Mouse (Mus musculus): Measurements from ENCODE around the gene Hspb6. TPM values are rescaled to one million over a fixed set of nuclear protein-coding genes. Genes with fewer than 3 reads are reported as not detected.

The Hspb6 gene
- polyA plus RNA-seq, 1 experiment from 2014 or later = 141 TPM

DNA sequence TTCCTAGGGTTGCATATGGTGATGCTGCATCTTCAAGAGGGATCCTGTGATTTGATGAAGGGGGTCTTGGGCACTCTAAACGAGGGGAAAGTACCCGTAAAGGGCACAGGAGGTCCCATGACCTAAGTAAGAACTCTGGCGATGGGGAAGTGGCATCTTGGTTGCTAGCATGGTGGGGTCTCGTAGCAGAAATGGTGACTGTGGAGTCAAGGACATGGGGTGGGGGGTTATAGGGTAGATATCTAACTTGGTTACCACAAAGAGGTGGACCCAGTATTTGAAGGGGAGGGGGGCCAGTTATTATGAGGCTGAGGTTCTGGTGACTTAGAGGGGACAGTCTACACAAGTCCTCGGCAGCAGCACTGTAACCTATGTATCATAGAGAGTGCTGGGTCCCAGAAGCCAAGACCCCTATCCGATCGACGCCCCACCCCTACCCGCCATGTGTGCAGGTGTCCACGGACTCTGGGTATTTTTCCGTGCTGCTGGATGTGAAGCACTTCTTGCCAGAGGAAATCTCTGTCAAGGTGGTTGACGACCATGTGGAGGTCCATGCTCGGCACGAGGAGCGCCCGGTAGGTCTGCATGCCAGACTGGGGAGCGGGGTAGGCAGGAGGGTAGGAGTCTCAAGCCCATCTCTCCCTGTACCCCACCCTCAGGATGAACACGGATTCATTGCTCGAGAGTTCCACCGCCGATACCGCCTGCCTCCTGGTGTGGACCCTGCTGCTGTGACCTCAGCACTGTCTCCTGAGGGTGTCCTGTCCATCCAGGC, 2.0 kb downstream of the Hspb6 start:
- peak overlapping the region; percentile 67 to 73 for H3K4me3 ChIP-seq (ENCODE audit: control insufficient read depth in 1 of 2, insufficient read depth in 1 of 2, low read depth in 1 of 2, low read length in 2 of 2)
- no peaks in the 10 kb centered on the region for H3K9me3 ChIP-seq (ENCODE audit: control insufficient read depth, low read length)
- peak overlapping the region; percentile 89 for H3K9ac ChIP-seq (ENCODE audit: low read length)
- no peaks in the 10 kb centered on the region for H3K27me3 ChIP-seq (ENCODE audit: control insufficient read depth, insufficient read depth, low read length)
- H3K4me2 ChIP-seq (ENCODE audit: low read length) = peak overlapping the region; percentile 86
- H3K27ac ChIP-seq (replicated peaks in 1 of 2; ENCODE audit: control insufficient read depth in 1 of 2, insufficient read depth in 1 of 2, low read depth in 2 of 2, low read length in 2 of 2) = peak overlapping the region in 1 of 2 experiments; percentile 98; a peak in 2 of 4 replicates
- peaks cover 10 to 27% of the 10 kb centered on the region in 2 experiments for H3K4me1 ChIP-seq (ENCODE audit: control insufficient read depth in 2 of 2, insufficient read depth in 2 of 2, low read length in 2 of 2)
- ATAC-seq (ENCODE audit: insufficient number of reproducible peaks, insufficient read depth, low FRiP score, low read depth) = no peak
- peaks cover 36% of the 10 kb centered on the region for H3K36me3 ChIP-seq (ENCODE audit: control insufficient read depth, insufficient read depth, low read length)
- 84% methylated on average over 22 of the region's 22 CpGs for WGBS

DNA sequence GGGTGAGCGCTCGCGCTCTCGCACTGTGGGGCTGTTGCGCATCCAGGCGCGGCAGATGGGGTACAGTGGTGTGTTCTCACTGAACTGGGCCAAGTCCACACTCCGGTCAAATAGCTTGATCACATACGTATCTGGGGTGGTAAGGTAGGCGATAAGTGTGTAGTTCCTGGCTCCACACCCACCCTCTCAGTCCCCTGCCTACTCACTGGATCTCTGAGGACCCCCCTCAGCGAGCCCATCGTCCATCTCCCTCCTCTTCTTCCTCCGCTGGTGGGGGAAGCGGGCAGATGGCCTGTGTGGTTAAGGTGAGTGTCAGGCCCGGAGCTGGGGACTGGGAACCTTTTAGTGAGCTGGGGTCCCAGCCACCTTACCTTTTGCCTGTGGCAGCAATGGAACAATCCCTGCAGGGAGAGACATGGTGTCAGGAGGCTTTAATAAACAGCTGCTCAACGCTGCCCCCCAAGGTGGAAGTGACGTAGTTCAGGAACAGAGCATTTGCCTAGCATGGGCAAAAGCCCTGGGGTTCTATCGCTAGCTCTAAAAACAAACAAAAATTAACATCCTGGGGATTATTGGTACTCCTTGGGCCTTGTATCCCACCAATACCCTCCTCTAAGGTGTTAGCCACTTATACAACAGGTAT, 5.0 kb downstream of the Hspb6 start:
- 94% methylated on average over 18 of the region's 18 CpGs for WGBS
- H3K4me2 ChIP-seq (ENCODE audit: low read length) = no peak overlapping the region
- no peaks in the 10 kb centered on the region for H3K27me3 ChIP-seq (ENCODE audit: control insufficient read depth, insufficient read depth, low read length)
- ATAC-seq (ENCODE audit: insufficient number of reproducible peaks, insufficient read depth, low FRiP score, low read depth) = no peak
- H3K36me3 ChIP-seq (ENCODE audit: control insufficient read depth, insufficient read depth, low read length) = peaks cover 34% of the 10 kb centered on the region
- H3K27ac ChIP-seq (replicated peaks in 1 of 2; ENCODE audit: control insufficient read depth in 1 of 2, insufficient read depth in 1 of 2, low read depth in 2 of 2, low read length in 2 of 2) = no peak overlapping the region
- peaks cover 10 to 31% of the 10 kb centered on the region in 2 experiments for H3K4me1 ChIP-seq (ENCODE audit: control insufficient read depth in 2 of 2, insufficient read depth in 2 of 2, low read length in 2 of 2)
- H3K9ac ChIP-seq (ENCODE audit: low read length) = no peak overlapping the region
- no peaks in the 10 kb centered on the region for H3K9me3 ChIP-seq (ENCODE audit: control insufficient read depth, low read length)
- H3K4me3 ChIP-seq (ENCODE audit: control insufficient read depth in 1 of 2, insufficient read depth in 1 of 2, low read depth in 1 of 2, low read length in 2 of 2) = no peak overlapping the region

DNA sequence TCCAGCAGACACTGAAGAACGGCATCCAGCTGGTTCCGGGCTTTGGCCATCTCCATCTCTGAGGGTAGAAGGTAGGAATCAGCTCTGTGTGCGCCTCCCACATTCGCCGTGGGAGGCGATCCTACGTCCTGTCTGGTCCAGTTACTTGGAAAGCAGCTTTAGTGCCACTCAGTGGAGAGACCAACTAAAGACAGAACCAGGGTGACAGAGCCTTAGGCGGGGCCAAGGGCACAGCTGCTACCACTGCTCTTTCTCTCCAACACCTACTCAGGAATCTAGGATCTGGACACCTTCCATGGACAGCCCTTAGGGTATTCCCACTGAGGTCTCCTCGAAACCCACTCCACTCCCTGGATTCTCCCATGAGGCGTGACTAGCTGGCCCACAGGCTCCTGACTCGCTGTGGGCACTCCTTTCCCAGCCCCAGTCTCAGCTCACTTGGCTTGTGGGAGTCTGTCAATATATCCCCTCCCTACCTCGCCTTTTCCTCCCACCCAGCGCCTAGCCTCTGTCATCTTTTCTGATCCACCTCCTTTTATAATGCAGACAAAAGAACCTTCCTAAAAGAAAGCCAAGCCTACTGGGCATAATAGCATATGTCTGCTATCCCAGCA, 6.0 kb downstream of the Hspb6 start:
- Histone ChIP-seq H3K27me3 (ENCODE audit: control insufficient read depth, insufficient read depth, low read length) (no peaks in the 10 kb centered on the region), H3K27ac (replicated peaks in 1 of 2; ENCODE audit: control insufficient read depth in 1 of 2, insufficient read depth in 1 of 2, low read depth in 2 of 2, low read length in 2 of 2) (no peak overlapping the region), H3K4me2 (ENCODE audit: low read length) (peak overlapping the region; percentile 88), H3K36me3 (ENCODE audit: control insufficient read depth, insufficient read depth, low read length) (peaks cover 34% of the 10 kb centered on the region), H3K4me1 (ENCODE audit: control insufficient read depth in 2 of 2, insufficient read depth in 2 of 2, low read length in 2 of 2) (peaks cover 8 to 28% of the 10 kb centered on the region in 2 experiments), H3K9me3 (ENCODE audit: control insufficient read depth, low read length) (no peaks in the 10 kb centered on the region), H3K4me3 (ENCODE audit: control insufficient read depth in 1 of 2, insufficient read depth in 1 of 2, low read depth in 1 of 2, low read length in 2 of 2) (peak overlapping the region in 1 of 2 experiments; percentile 69; a peak in 1 of 4 replicates), H3K9ac (ENCODE audit: low read length) (peak overlapping the region; percentile 85; the same call in 1 of the 2 replicates)
- WGBS = 90% methylated on average over 13 of the region's 13 CpGs
- no peak for ATAC-seq (ENCODE audit: insufficient number of reproducible peaks, insufficient read depth, low FRiP score, low read depth)

DNA sequence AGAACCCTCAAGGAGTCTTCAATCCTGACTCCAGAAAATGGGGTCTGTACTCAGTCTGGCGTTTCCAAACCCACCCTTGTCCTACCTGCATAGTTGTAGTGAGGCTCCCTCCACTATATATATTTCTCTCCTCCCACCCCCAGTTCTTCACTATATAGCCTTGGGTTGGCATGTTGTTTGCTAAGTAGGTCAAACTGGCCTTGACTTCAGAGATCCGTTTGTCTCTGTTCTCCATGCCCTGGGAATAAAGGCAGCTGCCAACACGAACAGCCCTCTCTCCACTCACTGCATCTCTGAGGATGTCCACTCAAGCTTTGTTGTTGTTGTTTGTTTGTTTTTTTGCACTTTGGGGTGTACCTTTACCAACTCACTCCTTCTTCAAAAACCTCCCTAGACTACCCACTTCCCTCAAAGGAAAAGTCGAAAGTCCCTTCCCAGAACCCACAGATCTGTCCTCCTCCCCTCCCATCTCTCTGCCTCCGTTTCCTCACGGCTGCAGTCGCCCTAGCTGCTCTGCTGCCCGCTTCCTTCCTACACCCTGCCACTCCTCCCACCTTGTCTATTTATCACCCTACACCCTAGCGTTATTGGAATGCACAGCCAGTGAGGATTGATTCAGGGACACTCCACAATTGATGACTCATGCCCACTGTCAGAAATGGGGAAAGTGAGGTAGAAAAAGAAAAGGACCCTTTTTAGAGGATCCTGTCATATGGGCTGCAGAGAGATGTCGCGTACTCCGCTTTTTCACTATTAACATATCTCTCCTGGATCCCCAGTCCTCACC, 6.9 kb downstream of the Hspb6 start:
- Histone ChIP-seq H3K9ac (ENCODE audit: low read length) (peak overlapping the region; percentile 85), H3K9me3 (ENCODE audit: control insufficient read depth, low read length) (no peaks in the 10 kb centered on the region), H3K27ac (replicated peaks in 1 of 2; ENCODE audit: control insufficient read depth in 1 of 2, insufficient read depth in 1 of 2, low read depth in 2 of 2, low read length in 2 of 2) (peak overlapping the region in 1 of 2 experiments; percentile 51; a peak in 2 of 4 replicates), H3K4me2 (ENCODE audit: low read length) (peak overlapping the region; percentile 88), H3K4me3 (ENCODE audit: control insufficient read depth in 1 of 2, insufficient read depth in 1 of 2, low read depth in 1 of 2, low read length in 2 of 2) (peak overlapping the region; percentile 65 to 69), H3K36me3 (ENCODE audit: control insufficient read depth, insufficient read depth, low read length) (peaks cover 34% of the 10 kb centered on the region), H3K4me1 (ENCODE audit: control insufficient read depth in 2 of 2, insufficient read depth in 2 of 2, low read length in 2 of 2) (peaks cover 4 to 20% of the 10 kb centered on the region in 2 experiments), H3K27me3 (ENCODE audit: control insufficient read depth, insufficient read depth, low read length) (no peaks in the 10 kb centered on the region)
- no peak for ATAC-seq (ENCODE audit: insufficient number of reproducible peaks, insufficient read depth, low FRiP score, low read depth)
- 14% methylated on average over 12 of the region's 12 CpGs for WGBS

DNA sequence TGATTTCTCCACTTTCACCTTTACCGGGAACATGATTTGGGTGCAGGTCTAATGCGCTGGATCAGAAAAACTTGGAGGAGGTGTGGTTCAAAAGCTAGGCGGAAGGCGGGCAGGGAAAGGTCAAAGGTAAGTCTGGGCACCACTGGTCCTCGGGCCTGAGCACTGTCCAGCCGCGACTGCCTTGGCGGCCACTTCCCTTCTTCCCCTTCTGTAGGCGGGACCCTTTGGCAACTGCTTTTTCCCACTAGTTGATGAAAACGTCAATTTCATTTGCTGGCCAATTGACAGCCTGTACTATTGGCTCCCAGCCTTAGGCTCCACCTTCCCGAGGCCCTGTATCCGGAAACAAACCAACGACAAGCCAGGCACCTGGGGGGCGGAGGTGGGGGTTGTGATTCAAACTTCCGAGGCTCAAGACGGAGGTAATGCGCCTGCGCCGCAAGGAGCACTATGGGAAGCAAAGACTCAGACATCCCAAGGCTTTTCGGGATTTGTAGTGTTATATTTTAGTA, 7.5 kb downstream of the Hspb6 start, which contains the start of gene Lin37:
Gene Lin37 (minus strand): TSS at position 396 of the 512 bp plus-strand sequence.
- H3K27ac ChIP-seq (replicated peaks in 1 of 2; ENCODE audit: control insufficient read depth in 1 of 2, insufficient read depth in 1 of 2, low read depth in 2 of 2, low read length in 2 of 2) = peak within 1 kb of the TSS in 1 of 2 experiments; percentile 56; a peak in 2 of 4 replicates
- H3K4me3 ChIP-seq (ENCODE audit: control insufficient read depth in 1 of 2, insufficient read depth in 1 of 2, low read depth in 1 of 2, low read length in 2 of 2) = peak within 1 kb of the TSS; percentile 65 to 69
- peak within 1 kb of the TSS; percentile 88 for H3K4me2 ChIP-seq (ENCODE audit: low read length)
- H3K36me3 ChIP-seq (ENCODE audit: control insufficient read depth, insufficient read depth, low read length) = peaks cover 35% of the 10 kb centered on the region
- H3K4me1 ChIP-seq (ENCODE audit: control insufficient read depth in 2 of 2, insufficient read depth in 2 of 2, low read length in 2 of 2) = peaks cover 5 to 17% of the 10 kb centered on the region in 2 experiments
- no peaks in the 10 kb centered on the region for H3K27me3 ChIP-seq (ENCODE audit: control insufficient read depth, insufficient read depth, low read length)
- WGBS = under 1% methylated on average over 20 of the region's 20 CpGs
- H3K9me3 ChIP-seq (ENCODE audit: control insufficient read depth, low read length) = no peaks in the 10 kb centered on the region
- ATAC-seq (ENCODE audit: insufficient number of reproducible peaks, insufficient read depth, low FRiP score, low read depth) = peak; percentile 80
- peak within 1 kb of the TSS; percentile 85 for H3K9ac ChIP-seq (ENCODE audit: low read length)

DNA sequence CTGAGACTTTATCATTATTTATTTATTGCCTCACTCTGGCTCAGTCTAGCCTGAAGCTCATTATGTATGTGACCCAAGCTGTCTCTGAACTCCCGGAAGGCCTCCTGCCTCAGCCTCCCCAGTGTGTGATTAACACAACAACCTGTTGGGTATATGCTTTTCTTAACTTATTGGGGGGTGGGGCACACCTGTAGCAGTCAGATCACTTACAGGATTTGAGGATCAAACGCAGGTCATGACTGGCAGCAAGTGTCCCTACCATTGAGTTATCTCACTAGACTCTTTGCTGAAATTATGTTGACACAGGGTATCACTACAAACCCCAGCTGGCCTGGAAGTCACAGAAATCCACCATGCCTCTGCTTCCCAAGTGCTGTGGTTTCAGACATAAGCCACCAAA, 8.3 kb downstream of the Hspb6 start:
- peak overlapping the region; percentile 64 for H3K9ac ChIP-seq (ENCODE audit: low read length)

More for the DNA sequence above, 8.3 kb downstream of the Hspb6 start:
- Histone ChIP-seq H3K4me3 (ENCODE audit: control insufficient read depth in 1 of 2, insufficient read depth in 1 of 2, low read depth in 1 of 2, low read length in 2 of 2) (peak overlapping the region in 1 of 2 experiments; percentile 69; a peak in 2 of 4 replicates), H3K27me3 (ENCODE audit: control insufficient read depth, insufficient read depth, low read length) (no peaks in the 10 kb centered on the region), H3K27ac (replicated peaks in 1 of 2; ENCODE audit: control insufficient read depth in 1 of 2, insufficient read depth in 1 of 2, low read depth in 2 of 2, low read length in 2 of 2) (0 out of 4 replicates have a peak overlapping the region, but pooled peaks of 1 of the 2 experiments have one; percentile 56), H3K36me3 (ENCODE audit: control insufficient read depth, insufficient read depth, low read length) (peaks cover 35% of the 10 kb centered on the region), H3K4me1 (ENCODE audit: control insufficient read depth in 2 of 2, insufficient read depth in 2 of 2, low read length in 2 of 2) (peaks cover 5 to 17% of the 10 kb centered on the region in 2 experiments), H3K9me3 (ENCODE audit: control insufficient read depth, low read length) (no peaks in the 10 kb centered on the region), H3K4me2 (ENCODE audit: low read length) (peak overlapping the region; percentile 88)
- 63% methylated on average over 2 of the region's 2 CpGs for WGBS
- ATAC-seq (ENCODE audit: insufficient number of reproducible peaks, insufficient read depth, low FRiP score, low read depth) = no peak
